Mouse (Mus musculus) adrenal gland, postnatal 36 days (tissue): ENCODE data around the gene Add2. TPM values are rescaled to one million over a fixed set of nuclear protein-coding genes. Genes with fewer than 3 reads are reported as not detected.

Experiments
- DNase-seq, 2 experiments: peaks; one replicate each; pipeline ENCODE4 v3.0.0; 2021; ENCODE audit warnings: mixed read lengths in 1 of 2
- total RNA-seq, 2 experiments: library from RNA; stranded (reverse); gene quantifications; 2 replicates each; pipeline ENCODE4 v1.2.3; 2021

Add2 gene
- total RNA-seq, 2 experiments from 2014 or later = 1.3 to 1.9 TPM

- no peak for DNase-seq
Measured at GRCm38 (mm10) chr6:86079323-86079722, 50.8 kb downstream of the Add2 start.

- DNase-seq = peak; percentile 77 to 85
Measured at GRCm38 (mm10) chr6:86085518-86085917, 57.0 kb downstream of the Add2 start.

- DNase-seq = peak; percentile 16 to 33
Measured at GRCm38 (mm10) chr6:86086851-86087571, 58.5 kb downstream of the Add2 start.

- no peak for DNase-seq
Measured at GRCm38 (mm10) chr6:86087813-86088212, 59.3 kb downstream of the Add2 start.

- DNase-seq = no peak
Measured at GRCm38 (mm10) chr6:86094202-86094838, 65.8 kb downstream of the Add2 start.

GRCm38 (mm10) chr6:86095518-86095917 is 67.0 kb downstream of the Add2 start:
- DNase-seq = no peak

GRCm38 (mm10) chr6:86096733-86097132 is 68.3 kb downstream of the Add2 start:
- DNase-seq = no peak

- DNase-seq = no peak
Measured at GRCm38 (mm10) chr6:86097155-86097554, 68.7 kb downstream of the Add2 start.

- DNase-seq = no peak
Measured at GRCm38 (mm10) chr6:86099003-86099402, 70.5 kb downstream of the Add2 start.

GRCm38 (mm10) chr6:86101451-86101850 is 73.0 kb downstream of the Add2 start:
- no peak for DNase-seq

GRCm38 (mm10) chr6:86102874-86103273 is 74.4 kb downstream of the Add2 start:
- DNase-seq = peak in 1 of 2 experiments; percentile 12

GRCm38 (mm10) chr6:86103614-86104013 is 75.1 kb downstream of the Add2 start:
- DNase-seq = no peak

GRCm38 (mm10) chr6:86104719-86105118 is 76.2 kb downstream of the Add2 start:
- DNase-seq = no peak

- DNase-seq = no peak
Measured at GRCm38 (mm10) chr6:86106045-86106444, 77.6 kb downstream of the Add2 start.

GRCm38 (mm10) chr6:86107101-86107500 is 78.6 kb downstream of the Add2 start:
- DNase-seq = no peak

GRCm38 (mm10) chr6:86115843-86116242 is 87.4 kb downstream of the Add2 start:
- DNase-seq = no peak

GRCm38 (mm10) chr6:86123057-86123456 is 94.6 kb downstream of the Add2 start:
- no peak for DNase-seq

GRCm38 (mm10) chr6:86125761-86126160 is 97.3 kb downstream of the Add2 start:
- DNase-seq = no peak

GRCm38 (mm10) chr6:86126953-86127581 is 98.6 kb downstream of the Add2 start:
- DNase-seq = peak; percentile 57 to 62

- peak; percentile 37 to 56 for DNase-seq
Measured at GRCm38 (mm10) chr6:86128504-86128903, 100.0 kb downstream of the Add2 start.

GRCm38 (mm10) chr6:86129872-86130498 is 101.5 kb downstream of the Add2 start:
- DNase-seq = no peak

- DNase-seq = no peak
Measured at GRCm38 (mm10) chr6:86133882-86134281, 105.4 kb downstream of the Add2 start.

- DNase-seq = no peak
Measured at GRCm38 (mm10) chr6:86136206-86136605, 107.7 kb downstream of the Add2 start.
